Mouse (Mus musculus): Measurements from ENCODE around the gene Ccr10.

The Ccr10 gene

DNA sequence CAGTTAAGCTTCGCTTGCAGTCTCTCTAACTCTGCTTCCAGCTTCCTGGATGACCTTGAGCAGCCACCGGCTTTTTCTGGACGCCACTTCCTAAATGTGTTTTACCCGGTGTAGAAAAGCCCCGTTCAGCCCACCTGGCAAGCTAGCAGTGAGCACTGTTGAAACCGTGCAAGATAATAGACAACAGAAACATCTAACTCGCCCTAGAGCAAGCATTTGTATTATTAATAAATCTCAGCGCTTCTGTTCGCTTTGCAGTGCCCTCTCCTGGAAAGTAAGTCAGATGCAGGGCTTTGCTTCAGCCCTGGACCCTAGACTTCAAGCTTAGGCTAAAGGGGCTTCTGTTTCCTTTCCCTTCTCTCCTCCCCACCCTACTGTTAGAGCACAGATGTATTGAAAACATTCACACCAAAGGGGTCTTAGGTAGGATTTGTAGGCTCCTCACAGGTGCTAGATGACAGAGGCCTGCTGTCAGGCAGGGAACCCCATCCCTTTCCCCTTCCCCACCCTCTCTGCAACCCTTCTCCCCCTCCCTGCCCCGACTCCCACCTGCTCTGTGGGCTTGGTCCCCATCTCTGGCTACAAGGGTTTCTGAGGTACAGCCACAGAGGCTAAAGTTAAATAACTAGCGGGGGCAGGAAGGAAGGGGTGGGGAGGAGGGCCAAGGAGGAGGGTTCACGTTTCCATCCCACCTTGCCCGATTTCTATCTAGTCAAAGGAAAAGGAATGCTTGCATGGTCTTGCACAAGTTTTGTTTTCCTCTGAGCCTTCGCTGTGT, at the start of gene Ccr10:
Gene Ccr10, minus strand, starts transcription at position 593 of the 778 bp plus-strand sequence.
- no peak for DNase-seq

DNA sequence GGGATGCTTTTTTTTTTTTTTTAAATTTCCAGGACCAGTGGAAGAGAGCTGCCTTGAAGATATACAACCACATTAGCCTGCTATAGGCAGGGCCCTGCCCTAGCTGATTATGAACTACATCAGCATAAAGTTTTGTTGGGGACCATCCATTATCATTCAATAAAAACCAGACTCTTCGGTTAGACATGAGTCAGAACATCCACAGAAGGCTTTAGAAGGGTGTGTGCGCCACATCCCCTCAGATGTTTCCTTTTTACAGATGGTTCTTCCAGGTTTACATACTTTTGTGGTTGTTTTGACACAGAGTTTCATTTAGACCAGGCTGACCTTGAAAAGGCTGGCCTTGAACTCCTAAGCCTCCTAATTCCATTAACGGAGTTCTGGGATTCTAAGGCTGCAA, 49.1 kb upstream of the Ccr10 start:
- DNase-seq = no peak

DNA sequence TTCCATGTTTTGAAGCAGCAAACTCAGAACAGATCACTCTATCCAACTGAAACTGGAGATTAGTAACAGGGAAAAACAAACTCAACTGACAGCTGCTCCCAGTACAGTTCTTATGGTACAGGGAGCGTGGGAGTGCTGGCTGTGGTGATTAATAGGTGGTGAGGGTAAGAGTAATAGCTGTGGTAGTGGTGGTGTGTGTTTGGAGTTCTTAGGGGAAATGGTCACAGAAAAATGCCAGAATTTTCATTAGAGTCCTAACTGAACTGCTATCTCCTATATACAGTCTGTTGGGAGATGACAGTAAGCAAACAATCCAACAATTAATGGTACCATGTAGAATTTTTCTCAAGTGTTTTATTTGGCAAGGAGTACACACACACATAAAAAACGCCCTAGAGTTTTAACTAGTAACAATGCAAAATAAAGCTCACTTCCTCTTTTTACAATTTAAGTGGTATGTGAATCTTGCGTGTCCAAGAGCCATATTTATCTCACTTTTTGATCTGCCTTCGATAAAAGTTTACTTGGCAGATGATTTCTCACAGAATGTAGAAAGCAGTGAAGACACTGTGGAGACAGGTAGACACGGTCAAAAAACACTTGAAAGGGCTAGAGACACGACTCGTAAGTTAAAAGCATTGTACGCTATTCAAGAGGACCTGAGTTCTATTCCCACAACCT, 46.2 kb upstream of the Ccr10 start:
- no peak for DNase-seq

GRCm38 (mm10) chr11:101220853-101221252, 45.6 kb upstream of the Ccr10 start:
- no peak for DNase-seq

- DNase-seq = peak; percentile 50
These were observed 43.3 kb upstream of the Ccr10 start for GRCm38 (mm10) chr11:101218436-101219055.

GRCm38 (mm10) chr11:101216936-101217335, 41.7 kb upstream of the Ccr10 start:
- DNase-seq = no peak

DNA sequence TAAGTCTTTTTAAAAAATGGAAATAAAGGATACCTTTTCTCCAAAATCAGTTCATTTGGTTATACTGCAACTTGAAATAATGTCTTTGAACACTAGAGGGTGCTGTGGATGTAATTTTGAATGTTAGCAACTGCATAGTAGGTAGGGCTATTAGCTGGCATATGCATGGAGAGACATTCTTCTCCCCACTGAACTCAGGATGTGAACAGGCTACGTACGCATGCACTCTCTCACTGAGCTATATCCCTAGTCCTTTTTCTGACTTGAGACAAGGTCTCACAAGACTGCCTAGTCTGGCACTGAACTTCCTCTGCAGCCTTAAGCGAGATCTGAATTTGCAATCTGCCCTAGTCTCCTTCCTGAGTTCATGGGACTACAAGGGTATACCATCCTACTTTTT, 36.7 kb upstream of the Ccr10 start:
- DNase-seq = no peak

GRCm38 (mm10) chr11:101200986-101201385, 25.7 kb upstream of the Ccr10 start:
- peak; percentile 65 for DNase-seq

DNA sequence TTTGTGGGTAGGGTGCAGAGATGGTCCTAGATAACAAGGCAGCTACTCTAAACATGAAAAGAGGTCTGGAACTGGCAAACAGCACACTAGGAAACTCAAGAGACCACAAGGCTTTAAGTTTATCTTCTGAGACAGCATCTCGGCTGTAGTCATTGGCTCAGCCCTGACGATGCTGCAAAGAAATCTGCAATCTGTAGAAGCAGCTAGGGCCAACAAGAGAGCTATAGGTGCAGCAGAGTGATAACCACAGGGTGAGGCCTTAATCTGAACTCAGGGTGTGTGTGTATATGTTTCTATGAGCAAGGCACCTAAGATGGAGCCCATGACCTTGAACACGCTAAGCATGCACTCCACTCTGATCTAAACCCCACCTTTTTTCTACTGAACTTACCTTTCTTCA, 24.3 kb upstream of the Ccr10 start:
- no peak for DNase-seq

DNA sequence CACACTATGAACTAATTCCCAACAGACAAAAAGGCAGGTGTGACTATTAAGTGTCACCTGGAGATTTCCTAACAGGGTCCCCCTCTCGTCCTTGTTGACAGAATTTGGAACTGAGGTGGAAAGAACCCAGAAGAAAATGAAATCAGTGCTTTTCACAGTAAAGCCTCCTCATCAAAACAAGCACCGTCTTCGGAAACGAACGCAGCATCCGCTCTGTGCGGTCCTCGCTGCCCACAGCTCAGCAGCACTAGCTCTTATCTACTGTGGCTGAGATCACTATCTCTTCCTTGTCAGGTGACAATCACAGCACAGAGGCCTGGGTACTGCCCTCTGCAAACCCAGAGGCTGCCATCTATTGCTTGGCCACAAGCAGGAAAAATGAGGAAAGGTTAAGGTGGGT, 20.9 kb upstream of the Ccr10 start:
- no peak for DNase-seq

- no peak for DNase-seq
These were observed 20.3 kb upstream of the Ccr10 start for GRCm38 (mm10) chr11:101195571-101195970.

GRCm38 (mm10) chr11:101195101-101195500, 19.9 kb upstream of the Ccr10 start:
- DNase-seq = no peak

DNA sequence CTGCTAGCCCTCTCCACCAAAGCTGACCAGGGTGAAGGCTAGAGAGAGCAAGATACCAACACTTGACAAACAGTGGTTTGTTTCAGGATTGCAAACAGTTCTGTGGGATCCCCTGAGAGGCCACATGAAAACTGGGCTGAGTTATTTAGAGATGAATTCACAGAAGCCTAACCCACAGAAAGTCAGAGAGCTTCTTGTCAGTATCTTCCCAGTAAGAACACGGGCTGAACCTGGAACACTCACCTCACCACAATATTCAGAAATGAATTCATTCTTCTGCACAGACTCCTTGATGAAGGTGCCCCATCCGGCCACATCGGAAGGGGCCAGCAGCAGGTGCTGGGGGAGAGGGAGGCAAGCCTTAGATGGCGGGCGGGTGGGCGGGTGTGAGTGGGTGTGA, 19.4 kb upstream of the Ccr10 start:
- peak; percentile 48 for DNase-seq

DNA sequence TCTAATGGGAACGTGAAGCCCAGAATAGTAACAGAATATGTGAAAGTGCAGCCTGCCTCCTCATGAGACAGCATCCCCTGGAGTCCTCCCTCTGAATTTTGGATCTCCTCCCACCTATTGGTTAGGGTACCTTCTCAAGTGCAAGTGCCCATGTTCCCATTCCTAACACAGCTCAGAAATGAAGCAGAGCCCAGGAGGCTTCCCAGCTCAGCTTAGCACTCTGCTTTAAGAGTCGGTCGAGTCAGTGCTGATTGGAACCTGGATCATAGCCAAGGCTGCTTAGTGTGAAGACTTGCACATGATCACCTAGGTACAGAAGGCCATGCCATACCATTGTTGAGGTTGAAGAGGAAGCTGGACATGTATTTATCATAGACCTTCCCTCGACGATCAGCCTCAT, 18.9 kb upstream of the Ccr10 start:
- DNase-seq = no peak

DNA sequence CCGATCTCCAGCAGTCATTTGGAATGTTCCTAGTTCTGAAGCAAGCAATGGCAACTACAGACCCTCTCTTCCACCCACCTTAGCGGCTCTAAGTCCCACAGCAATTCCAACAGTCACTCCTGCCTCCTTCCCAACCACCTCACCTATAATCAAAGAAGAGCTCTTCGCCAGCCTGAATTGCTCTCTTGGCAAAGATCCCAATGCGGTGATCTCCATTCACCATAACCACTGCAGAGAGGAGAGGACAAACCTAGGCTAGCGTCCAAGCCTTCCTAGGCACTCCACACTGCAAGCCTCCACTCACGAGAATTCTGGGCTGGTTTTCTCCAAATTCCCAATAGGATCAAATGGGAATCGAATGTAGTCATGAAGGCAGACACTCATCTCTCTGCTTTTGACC, 17.8 kb upstream of the Ccr10 start:
- DNase-seq = no peak

- no peak for DNase-seq
These were observed 17.4 kb upstream of the Ccr10 start for GRCm38 (mm10) chr11:101192646-101193045.

DNA sequence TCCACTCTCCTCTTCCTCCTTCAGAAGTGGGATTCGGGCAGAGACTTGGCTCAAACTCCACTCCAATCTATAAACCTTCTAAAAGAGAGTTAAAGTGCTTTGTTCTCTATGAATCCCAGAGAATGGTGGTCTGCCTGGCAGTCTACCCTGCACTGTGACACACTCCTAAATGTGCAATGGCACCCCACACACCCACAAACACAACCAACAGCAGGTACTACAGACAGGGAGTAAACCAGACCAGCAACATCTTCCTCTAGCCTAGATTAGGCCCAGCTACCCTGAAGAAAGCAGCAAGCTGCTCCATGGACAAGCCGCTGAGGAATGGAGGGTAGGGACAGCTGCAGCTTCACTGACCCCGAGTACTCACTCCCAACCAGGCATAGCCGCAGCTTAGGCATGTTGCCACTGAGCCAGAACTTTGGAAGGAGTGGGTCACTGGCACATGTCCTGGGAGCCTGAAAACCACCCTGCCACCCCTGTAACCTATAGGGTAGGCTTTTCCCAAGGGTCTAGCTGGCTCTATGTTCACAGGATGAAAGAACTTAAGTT, 16.8 kb upstream of the Ccr10 start:
- DNase-seq = no peak

DNA sequence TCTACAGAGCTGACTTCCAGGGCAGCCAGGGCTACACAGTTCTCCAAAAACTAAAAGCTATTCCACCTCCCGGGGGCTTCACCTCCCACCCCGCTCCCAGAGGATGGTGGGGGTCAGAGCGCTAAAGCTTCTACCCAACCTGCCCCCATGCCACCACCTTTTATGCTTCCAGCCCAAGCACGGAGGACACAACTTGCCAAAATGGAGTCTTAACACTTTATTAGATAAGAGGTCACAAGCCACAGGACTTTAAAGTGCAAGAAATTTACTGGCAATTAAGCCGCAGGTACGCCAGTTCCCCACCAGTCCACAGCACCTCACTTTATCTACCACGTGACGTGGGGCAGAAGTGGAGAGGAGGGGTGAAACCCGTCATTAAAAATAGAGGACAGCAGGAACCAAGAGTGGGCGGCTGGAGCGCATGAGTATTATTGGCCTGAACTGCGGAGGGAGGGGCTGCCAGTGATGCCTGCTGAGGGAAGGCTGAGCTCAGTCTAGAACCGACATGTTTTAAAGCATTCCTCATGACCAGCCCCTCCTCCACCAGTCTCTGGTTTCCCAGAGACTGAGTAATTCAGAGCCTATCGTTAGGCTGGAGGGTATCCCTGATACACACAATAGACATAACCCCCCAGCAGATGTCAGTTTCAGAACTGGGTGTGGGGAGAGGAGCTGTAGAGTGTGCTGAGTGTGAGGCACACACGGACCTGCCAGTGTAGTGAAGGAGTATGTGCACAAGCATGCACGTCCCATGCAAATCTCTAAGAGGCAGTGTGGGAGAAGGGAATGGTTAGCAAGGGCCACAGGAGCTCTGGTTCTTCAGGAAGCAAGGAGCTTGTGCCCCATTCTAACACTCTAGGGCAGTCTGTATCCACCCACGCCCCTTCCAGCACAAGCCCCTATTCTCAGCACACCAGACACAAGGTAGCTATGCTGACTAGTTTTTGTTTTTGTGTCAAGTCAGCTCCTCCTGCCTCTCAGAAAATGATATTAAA, 16.0 kb upstream of the Ccr10 start:
- DNase-seq = no peak

DNA sequence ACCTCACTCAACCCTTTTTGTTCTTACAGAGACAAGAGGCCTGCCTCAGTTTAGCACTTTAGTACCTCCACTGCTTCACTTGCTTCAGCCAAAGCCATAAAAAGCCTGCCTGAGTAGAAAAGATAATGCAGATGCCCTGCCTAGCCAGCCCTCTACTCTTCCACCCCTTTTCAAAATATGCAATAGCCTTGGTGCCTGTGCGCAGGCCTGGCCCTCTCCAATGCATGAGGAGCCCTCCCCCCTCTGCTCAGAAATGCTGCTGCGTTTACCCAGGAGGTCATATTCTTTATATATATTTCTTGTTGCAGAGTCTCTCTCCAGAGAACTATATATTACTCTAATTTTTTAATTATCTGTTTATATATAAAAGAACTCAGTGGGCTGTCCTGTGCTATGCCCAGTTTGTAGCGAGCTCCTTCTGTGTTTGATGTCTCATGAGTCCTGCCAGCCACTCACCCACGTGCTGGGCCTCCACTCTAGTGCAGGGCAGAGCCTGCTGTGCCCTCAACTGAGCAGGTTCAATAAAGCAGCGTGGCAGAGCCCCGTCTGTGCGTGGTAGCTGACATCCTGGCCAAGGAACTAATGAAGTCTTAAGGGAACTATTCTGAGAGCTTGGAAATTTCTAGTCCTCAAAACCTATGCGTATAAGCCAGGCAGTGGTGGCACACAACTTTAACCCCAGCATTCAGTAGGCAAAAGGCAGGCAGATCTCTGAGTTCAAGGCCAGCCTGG, 15.1 kb upstream of the Ccr10 start:
- no peak for DNase-seq

DNA sequence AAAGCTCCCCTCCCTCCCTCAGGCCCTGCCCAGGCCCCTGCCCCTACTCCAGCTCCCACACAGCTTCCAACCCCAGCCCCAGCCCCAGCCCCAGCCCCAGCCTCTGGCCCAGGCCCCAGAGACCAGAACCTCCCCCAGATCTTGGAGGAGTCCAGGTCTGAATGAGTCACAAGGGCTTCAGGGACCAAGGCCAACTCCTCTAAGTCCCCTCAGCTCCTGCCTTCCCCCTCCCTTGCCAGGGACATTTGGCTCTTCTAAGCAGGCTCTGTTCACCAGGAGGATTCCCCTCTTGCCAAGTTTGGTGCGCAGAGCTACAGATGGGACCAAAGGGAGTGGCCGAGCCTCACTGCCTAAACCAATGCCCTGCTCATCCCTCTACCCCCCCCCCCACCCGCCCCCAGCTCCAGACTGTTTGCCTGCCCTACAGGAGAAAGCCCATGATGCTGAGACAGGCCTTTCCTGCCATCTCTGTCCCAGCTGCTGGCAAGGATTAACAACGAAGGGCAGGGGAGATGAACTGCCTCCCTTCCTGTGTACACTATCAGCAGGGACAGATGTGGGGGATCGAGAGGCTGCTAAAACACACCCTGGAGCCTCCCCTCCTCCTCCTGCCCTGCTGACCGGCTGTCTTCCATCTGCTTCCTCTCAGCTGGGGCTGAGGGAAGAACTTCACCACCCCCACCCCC, 14.4 kb upstream of the Ccr10 start:
- DNase-seq = no peak

DNA sequence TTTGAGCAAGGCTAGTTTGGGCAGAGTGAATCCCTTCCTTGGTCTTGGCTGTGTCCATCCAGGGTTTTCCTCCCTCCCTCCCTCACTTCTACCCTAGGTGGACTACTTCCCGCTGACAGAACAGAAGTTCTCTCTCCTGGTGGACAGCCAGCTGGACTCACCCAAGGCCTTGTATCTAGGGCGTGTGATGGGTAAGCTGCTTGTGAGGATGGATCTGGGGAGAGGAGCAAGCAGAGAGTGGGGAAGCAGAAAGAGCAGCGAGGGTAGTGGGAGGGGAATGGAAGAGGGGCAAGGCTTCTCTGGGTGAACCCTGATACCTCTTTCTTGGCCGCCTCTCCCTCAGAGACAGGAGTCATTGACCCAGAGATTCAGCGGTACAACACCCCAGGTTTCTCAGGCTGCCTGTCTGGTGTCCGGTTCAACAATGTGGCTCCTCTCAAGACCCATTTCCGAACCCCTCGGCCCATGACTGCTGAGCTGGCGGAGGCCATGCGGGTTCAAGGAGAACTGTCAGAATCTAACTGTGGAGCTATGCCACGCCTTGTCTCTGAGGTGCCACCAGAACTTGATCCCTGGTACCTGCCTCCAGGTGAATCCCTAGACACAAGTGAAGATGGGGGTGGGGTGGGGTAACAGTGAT, 13.0 kb upstream of the Ccr10 start:
- no peak for DNase-seq
